Mouse (Mus musculus) cortical plate, adult 2 months (tissue): ENCODE measurements at regions not wholly inside any gene's neighbourhood (a gene's known extent, or its start where the extent isn't known, plus 50 kb on each side); places are given as distances from the start of the nearest gene placed in this dataset.

Experiments
- CTCF ChIP-seq: fragments of 200-500 bp; IDR thresholded peaks from 2 replicates; pipeline ENCODE4 v1.5.1; 2011; ENCODE audit warnings: mild to moderate bottlenecking, control low read depth, low read length; ENCODE audit not compliant: insufficient read depth; ENCODE audit errors: extremely low read depth
- POLR2A ChIP-seq: fragments of 200-500 bp; IDR thresholded peaks from 2 replicates; pipeline ENCODE4 v1.6.1; 2011; ENCODE audit warnings: mild to moderate bottlenecking, low read length, control low read depth; ENCODE audit not compliant: insufficient read depth; ENCODE audit errors: extremely low read depth

GRCm38 (mm10) chr2:47775766-47776165, 1038.1 kb upstream of the Acvr2a start:
- TF ChIP-seq CTCF (no peak), POLR2A (no peak)
